Mouse (Mus musculus) heart, embryonic 13.5 days (tissue): Measurements from ENCODE around the gene Olfr38. TPM values are rescaled to one million over a fixed set of nuclear protein-coding genes. Genes with fewer than 3 reads are reported as not detected.

Experiments used
- ATAC-seq: fragments of 200-750 bp; cut with Nextera tagmentation; 2 replicates; pipeline ENCODE4 v1.8.0; 2017; ENCODE audit warnings: moderate TSS enrichment; ENCODE audit not compliant: insufficient number of reproducible peaks, low FRiP score, low TSS enrichment; ENCODE audit errors: extremely low read depth
- H3K27ac ChIP-seq: fragments of 300-500 bp; sonication (generic); replicated peaks from 2 replicates; pipeline ENCODE4 v1.5.1; 2015; ENCODE audit warnings: moderate library complexity, mild to moderate bottlenecking, inconsistent platforms
- H3K27me3 ChIP-seq: fragments of 300-500 bp; sonication (generic); replicated peaks from 2 replicates; pipeline ENCODE4 v1.6.1; 2015; ENCODE audit warnings: mild to moderate bottlenecking, inconsistent platforms
- H3K36me3 ChIP-seq: fragments of 300-500 bp; sonication (generic); 2 replicates; pipeline ENCODE4 v1.6.1; 2015; ENCODE audit warnings: mild to moderate bottlenecking, inconsistent platforms
- H3K4me1 ChIP-seq: fragments of 300-500 bp; sonication (generic); 2 replicates; pipeline ENCODE4 v1.6.1; 2015; ENCODE audit warnings: inconsistent platforms
- H3K4me2 ChIP-seq: fragments of 300-500 bp; sonication (generic); 2 replicates; pipeline ENCODE4 v1.6.1; 2015; ENCODE audit warnings: inconsistent platforms, mild to moderate bottlenecking, moderate library complexity
- H3K4me3 ChIP-seq: fragments of 300-500 bp; sonication (generic); 2 replicates; pipeline ENCODE4 v1.5.1; 2015; ENCODE audit warnings: moderate library complexity, mild to moderate bottlenecking, inconsistent platforms
- H3K9ac ChIP-seq: fragments of 300-500 bp; sonication (generic); 2 replicates; pipeline ENCODE4 v1.6.1; 2015; ENCODE audit warnings: inconsistent platforms, mild to moderate bottlenecking, moderate library complexity
- H3K9me3 ChIP-seq: fragments of 300-500 bp; sonication (generic); 2 replicates; pipeline ENCODE4 v1.6.1; 2016; ENCODE audit warnings: inconsistent platforms
- WGBS: fragments of 180-500 bp; shearing (Covaris S2); methylation state at CpG from one replicate; pipeline ENCODE4 v1.1.7; 2015; ENCODE audit warnings: mixed read lengths; 5-methylcytosine and 5-hydroxymethylcytosine counted together
- polyA plus RNA-seq: library from polyadenylated mRNA; unstranded; fragments of >200 nt; fragmentation: Nextera tagmentation; extraction: Ambion mirVana; gene quantifications from 2 replicates; pipeline ENCODE4 v1.2.1, GENCODE M21; 2015

The Olfr38 gene
- polyA plus RNA-seq, 1 experiment from 2014 or later = not detected

DNA sequence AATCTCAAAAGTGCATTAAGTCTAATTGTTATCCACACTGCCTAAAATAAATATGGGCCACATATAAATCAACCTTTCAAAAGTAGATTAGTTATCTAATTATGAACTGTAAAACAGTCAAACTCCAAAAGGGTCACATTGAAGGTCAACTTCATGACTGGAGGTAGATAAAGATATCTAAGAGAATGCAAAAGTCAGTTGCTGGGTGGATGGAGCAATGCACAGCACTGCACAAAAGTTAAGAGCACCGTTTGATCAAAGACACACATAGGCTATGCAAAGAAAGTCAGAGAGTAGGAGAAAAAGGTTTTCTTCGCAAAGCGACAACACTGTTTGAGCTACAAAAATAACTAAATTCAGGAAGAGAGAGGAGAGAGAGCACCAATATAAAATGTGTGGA, 38.8 kb downstream of the Olfr38 start:
- no peak overlapping the region for H3K4me2 ChIP-seq
- H3K9me3 ChIP-seq = no peaks in the 10 kb centered on the region
- H3K4me3 ChIP-seq = no peak overlapping the region
- no peaks in the 10 kb centered on the region for H3K27me3 ChIP-seq
- no peaks in the 10 kb centered on the region for H3K36me3 ChIP-seq
- ATAC-seq = no peak
- no peak overlapping the region for H3K9ac ChIP-seq
- 81% methylated on average over 3 of the region's 3 CpGs for WGBS
- H3K4me1 ChIP-seq = no peaks in the 10 kb centered on the region
- no peak overlapping the region for H3K27ac ChIP-seq

GRCm38 (mm10) chr6:42811639-42812038, 55.4 kb downstream of the Olfr38 start, which contains the start of gene Olfr450:
Gene Olfr450 (plus strand): TSS chr6:42811939.
- Histone ChIP-seq H3K4me2 (no peak within 1 kb of the TSS), H3K9ac (no peak within 1 kb of the TSS), H3K27me3 (no peaks in the 10 kb centered on the region), H3K36me3 (no peaks in the 10 kb centered on the region), H3K4me1 (no peaks in the 10 kb centered on the region), H3K9me3 (no peaks in the 10 kb centered on the region), H3K4me3 (no peak within 1 kb of the TSS), H3K27ac (no peak within 1 kb of the TSS)
- ATAC-seq = no peak
- WGBS = 57% methylated on average over 1 of the region's 1 CpGs

Other genes with a start within 250 kb of the Olfr38 start
- gene Olfr455, start 208.8 kb upstream of the Olfr38 start, polyA plus RNA-seq = not detected in 2 replicates
- gene Tcaf3, start 158.7 kb upstream of the Olfr38 start, polyA plus RNA-seq = not detected in 2 replicates
- gene Tcaf2, start 111.2 kb upstream of the Olfr38 start, polyA plus RNA-seq = 2.3 and 2.8 TPM in 2 replicates
- 47.9 and 52.2 TPM in 2 replicates for gene Tcaf1, start 46.3 kb upstream of the Olfr38 start, polyA plus RNA-seq
- not detected in 2 replicates for gene Olfr453, start 17.0 kb upstream of the Olfr38 start, polyA plus RNA-seq
- not detected in 2 replicates for gene Olfr452, start 28.7 kb downstream of the Olfr38 start, polyA plus RNA-seq
- not detected in 2 replicates for gene Olfr450, start 55.5 kb downstream of the Olfr38 start, polyA plus RNA-seq
- gene Olfr449, start 78.0 kb downstream of the Olfr38 start, polyA plus RNA-seq = not detected in 2 replicates
- gene Olfr448, start 134.0 kb downstream of the Olfr38 start, polyA plus RNA-seq = not detected in 2 replicates
- gene Olfr447, start 152.5 kb downstream of the Olfr38 start, polyA plus RNA-seq = not detected in 2 replicates
- not detected in 2 replicates for gene Olfr446, start 165.0 kb downstream of the Olfr38 start, polyA plus RNA-seq
- gene Olfr444, start 192.7 kb downstream of the Olfr38 start, polyA plus RNA-seq = not detected in 2 replicates